Mouse (Mus musculus) heart, embryonic 14.5 days (tissue): ENCODE measurements around the gene Castor2. TPM values are rescaled to one million over a fixed set of nuclear protein-coding genes. Genes with fewer than 3 reads are reported as not detected.

Experiments
- ATAC-seq: fragments of 200-750 bp; cut with Nextera tagmentation; 2 replicates; pipeline ENCODE4 v1.8.0; 2017; ENCODE audit warnings: low read depth, moderate TSS enrichment; ENCODE audit not compliant: insufficient number of reproducible peaks, insufficient read depth, low FRiP score
- H3K27ac ChIP-seq, 2 experiments: fragments of 200-500 bp in 1 of 2; fragments of 300-500 bp in 1 of 2; sonication (generic) in 1 of 2; replicated peaks in 1 of 2; 2 replicates each; pipeline ENCODE4 v1.5.1; 2012 to 2014; ENCODE audit warnings: low read depth in 2 of 2, low read length in 2 of 2, control low read depth in 1 of 2, mild to moderate bottlenecking in 1 of 2, mixed read lengths in 1 of 2; ENCODE audit not compliant: control insufficient read depth in 1 of 2, insufficient read depth in 1 of 2
- H3K27me3 ChIP-seq: fragments of 300-500 bp; sonication (generic); 2 replicates; pipeline ENCODE4 v1.6.1; 2014; ENCODE audit warnings: mild to moderate bottlenecking, low read length, control low read depth; ENCODE audit not compliant: control insufficient read depth, insufficient read depth
- H3K36me3 ChIP-seq: fragments of 300-500 bp; sonication (generic); 2 replicates; pipeline ENCODE4 v1.6.1; 2014; ENCODE audit warnings: mild to moderate bottlenecking, control low read depth, low read length, mixed read lengths; ENCODE audit not compliant: control insufficient read depth, insufficient read depth
- H3K4me1 ChIP-seq, 2 experiments: fragments of 200-500 bp in 1 of 2; fragments of 300-500 bp in 1 of 2; sonication (generic) in 1 of 2; 2 replicates each; pipeline ENCODE4 v1.6.1; 2012 to 2014; ENCODE audit warnings: low read length in 2 of 2, control low read depth in 1 of 2, mixed read lengths in 1 of 2; ENCODE audit not compliant: control insufficient read depth in 2 of 2, insufficient read depth in 2 of 2
- H3K4me2 ChIP-seq: fragments of 300-500 bp; sonication (generic); 2 replicates; pipeline ENCODE4 v1.6.1; 2014; ENCODE audit warnings: mild to moderate bottlenecking, low read length
- H3K4me3 ChIP-seq, 2 experiments: fragments of 200-500 bp in 1 of 2; fragments of 300-500 bp in 1 of 2; sonication (generic) in 1 of 2; 2 replicates each; pipeline ENCODE4 v1.5.1; 2012 to 2014; ENCODE audit warnings: low read length in 2 of 2, mild to moderate bottlenecking in 2 of 2, control low read depth in 1 of 2, low read depth in 1 of 2, moderate library complexity in 1 of 2; ENCODE audit not compliant: control insufficient read depth in 1 of 2, insufficient read depth in 1 of 2
- H3K9ac ChIP-seq: fragments of 300-500 bp; sonication (generic); 2 replicates; pipeline ENCODE4 v1.6.1; 2014; ENCODE audit warnings: mild to moderate bottlenecking, low read length
- H3K9me3 ChIP-seq: fragments of 300-500 bp; sonication (generic); 2 replicates; pipeline ENCODE4 v1.6.1; 2016; ENCODE audit warnings: low read length, control low read depth; ENCODE audit not compliant: control insufficient read depth
- WGBS: fragments of 180-500 bp; shearing (Covaris S2); extraction: QIAGEN DNeasy Blood & Tissue Kit; methylation state at CpG from one replicate; pipeline ENCODE4 v1.1.7; 2014; 5-methylcytosine and 5-hydroxymethylcytosine counted together
- polyA plus RNA-seq: library from polyadenylated mRNA; unstranded; fragments of >200 nt; fragmentation: Nextera tagmentation; extraction: Ambion mirVana; gene quantifications from 2 replicates; pipeline ENCODE4 v1.2.1, GENCODE M21; 2014

Castor2 gene
- polyA plus RNA-seq, result 6.2 and 7.7 TPM in 2 replicates

GRCm38 (mm10) chr5:134099496-134100211, at the start of gene Castor2:
Castor2 (plus strand) TSS chr5:134099711.
- peak; percentile 89 for ATAC-seq

DNA sequence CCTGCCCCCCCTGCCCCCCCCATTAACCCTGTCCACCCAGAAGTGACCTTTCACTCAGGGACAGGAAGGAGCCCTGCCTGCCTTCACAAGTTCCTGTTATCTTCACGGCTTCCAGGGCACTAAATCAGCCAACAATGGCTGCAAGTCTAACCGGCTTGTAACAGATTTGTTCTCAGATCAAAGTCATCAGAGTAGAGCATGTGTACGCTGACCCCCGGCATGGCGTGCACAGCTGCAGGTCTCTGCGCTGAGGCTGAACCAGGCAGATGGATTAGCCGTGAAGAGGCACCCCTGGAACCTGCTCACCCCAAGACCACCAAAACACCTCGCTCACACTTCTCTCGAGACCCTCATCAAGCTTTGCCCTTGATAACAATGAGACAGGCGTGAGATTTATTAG, 48.8 kb upstream of the Castor2 start:
- Histone ChIP-seq H3K9ac (no peak overlapping the region), H3K9me3 (0 out of 2 replicates have a peak, but pooled peaks cover 5% of the 10 kb centered on the region), H3K36me3 (no peaks in the 10 kb centered on the region), H3K4me2 (no peak overlapping the region), H3K27ac (no peak overlapping the region), H3K4me1 (peaks cover 0 to 6% of the 10 kb centered on the region in 2 experiments; a peak in 2 of 4 replicates), H3K4me3 (no peak overlapping the region), H3K27me3 (no peaks in the 10 kb centered on the region)
- ATAC-seq, result no peak
- 35% methylated on average over 10 of the region's 10 CpGs for WGBS

More at GRCm38 (mm10) chr5:134099496-134100211, at the start of gene Castor2:
- peak within 1 kb of the TSS; percentile 93 for H3K9ac ChIP-seq
- H3K36me3 ChIP-seq, result no peaks in the 10 kb centered on the region
- H3K4me3 ChIP-seq, result peak within 1 kb of the TSS; percentile 78 to 85
- WGBS, result under 1% methylated on average over 46 of the region's 58 CpGs
- H3K27ac ChIP-seq, result peak within 1 kb of the TSS; percentile 56 to 65
- peak within 1 kb of the TSS; percentile 93 for H3K4me2 ChIP-seq
- H3K9me3 ChIP-seq, result peaks cover 3% of the 10 kb centered on the region; the same call in 1 of the 2 replicates
- no peaks in the 10 kb centered on the region for H3K27me3 ChIP-seq
- H3K4me1 ChIP-seq, result peaks cover 2 to 26% of the 10 kb centered on the region in 2 experiments; a peak in 3 of 4 replicates

DNA sequence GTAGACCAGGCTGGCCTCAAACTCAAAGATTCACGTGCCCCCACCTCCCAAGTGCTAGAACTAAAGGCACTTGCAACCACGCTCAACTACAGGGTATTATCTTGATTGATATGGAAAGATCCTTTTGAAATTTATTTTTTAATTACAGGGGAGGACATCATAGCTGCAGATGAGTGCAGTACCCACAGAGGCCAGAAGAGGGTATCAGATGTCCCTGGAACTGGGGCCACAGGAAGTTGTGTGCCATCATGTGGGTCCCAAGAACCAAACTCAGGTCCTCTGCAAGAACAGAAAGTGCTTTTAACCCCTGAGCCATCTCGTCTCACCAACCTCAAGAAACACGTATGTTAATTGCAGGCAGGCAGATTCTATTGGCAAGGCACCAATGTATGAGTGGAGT, 46.9 kb upstream of the Castor2 start:
- Histone ChIP-seq H3K9me3 (no peaks in the 10 kb centered on the region), H3K27me3 (no peaks in the 10 kb centered on the region), H3K36me3 (no peaks in the 10 kb centered on the region), H3K4me1 (peaks cover 0 to 6% of the 10 kb centered on the region in 2 experiments; a peak in 2 of 4 replicates), H3K4me3 (no peak overlapping the region), H3K4me2 (no peak overlapping the region), H3K9ac (no peak overlapping the region), H3K27ac (no peak overlapping the region)
- no peak for ATAC-seq
- WGBS, result 82% methylated on average over 4 of the region's 4 CpGs

DNA sequence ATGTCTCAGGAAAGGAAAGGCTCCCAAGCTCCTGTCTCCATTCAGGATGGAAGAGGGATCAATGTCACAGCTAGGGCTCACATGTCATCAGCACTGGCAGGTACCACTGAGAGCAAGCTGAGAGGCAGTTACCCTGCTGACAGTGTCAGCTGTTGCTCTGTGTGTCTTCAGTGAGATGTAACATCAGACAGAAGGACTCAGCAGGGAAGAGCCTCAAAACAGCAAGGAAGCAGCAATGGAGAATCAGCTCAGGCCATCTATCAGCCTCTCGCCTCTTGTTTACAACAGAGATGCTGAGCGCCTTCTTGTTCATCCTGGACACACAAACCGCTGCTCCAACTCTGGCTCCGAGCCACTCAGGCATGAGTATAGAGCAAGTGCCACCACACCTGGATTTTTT, 45.0 kb upstream of the Castor2 start:
- Histone ChIP-seq H3K4me2 (no peak overlapping the region), H3K27ac (no peak overlapping the region), H3K4me3 (no peak overlapping the region), H3K27me3 (no peaks in the 10 kb centered on the region), H3K9ac (no peak overlapping the region), H3K36me3 (no peaks in the 10 kb centered on the region), H3K9me3 (no peaks in the 10 kb centered on the region), H3K4me1 (peaks cover 8 to 9% of the 10 kb centered on the region in 2 experiments; a peak in 3 of 4 replicates)
- WGBS, result 74% methylated on average over 4 of the region's 4 CpGs
- no peak for ATAC-seq

- H3K27me3 ChIP-seq, result peaks cover 11% of the 10 kb centered on the region; the same call in 1 of the 2 replicates
- no peak overlapping the region for H3K4me3 ChIP-seq
- H3K36me3 ChIP-seq, result no peaks in the 10 kb centered on the region
- H3K9me3 ChIP-seq, result no peaks in the 10 kb centered on the region
- H3K4me1 ChIP-seq, result peaks cover 6 to 8% of the 10 kb centered on the region in 2 experiments; a peak in 2 of 4 replicates
- H3K27ac ChIP-seq, result no peak overlapping the region
- WGBS, result 40% methylated on average over 13 of the region's 13 CpGs
- 0 out of 2 replicates have a peak overlapping the region, but pooled peaks have one; percentile 8 for H3K4me2 ChIP-seq
- H3K9ac ChIP-seq, result no peak overlapping the region
- no peak for ATAC-seq
These were observed 40.6 kb upstream of the Castor2 start for GRCm38 (mm10) chr5:134058793-134059352.

DNA sequence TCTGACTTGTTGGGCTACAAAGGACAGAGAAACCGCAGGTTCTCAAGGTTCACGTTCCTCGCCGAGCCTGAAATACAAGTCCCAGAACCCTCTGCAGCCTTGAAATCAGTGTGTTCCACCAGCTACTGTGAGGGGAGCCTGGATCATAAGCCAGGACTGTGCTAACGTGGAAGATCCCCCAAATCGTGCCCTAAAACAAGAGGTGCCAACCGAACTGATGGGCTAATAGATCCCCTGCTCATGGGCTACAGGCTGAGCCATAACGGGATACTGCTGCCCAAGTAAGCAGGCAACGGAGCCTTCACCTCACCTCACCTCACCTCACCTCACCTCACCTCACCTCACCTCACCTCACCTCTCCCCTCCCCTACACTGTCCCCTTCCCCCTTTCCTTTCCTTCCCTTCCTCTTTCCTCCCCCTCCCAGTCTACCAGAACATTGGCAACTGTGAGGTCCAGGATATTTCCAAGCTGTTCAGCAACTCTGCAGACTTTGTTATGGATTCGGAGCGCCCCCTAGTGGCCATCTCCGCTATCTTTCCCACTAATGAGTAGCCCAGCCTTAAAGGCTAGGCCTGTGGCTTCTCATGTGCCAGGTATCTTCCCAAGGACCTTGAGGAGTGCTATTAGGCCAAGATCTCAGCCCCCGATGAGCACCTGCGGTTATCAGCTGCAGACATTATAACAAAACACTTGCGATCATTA, 36.0 kb upstream of the Castor2 start:
- H3K27ac ChIP-seq, result no peak overlapping the region
- WGBS, result 38% methylated on average over 15 of the region's 15 CpGs
- ATAC-seq, result peak; percentile 32; the same call in 1 of the 2 replicates
- H3K9me3 ChIP-seq, result no peaks in the 10 kb centered on the region
- H3K27me3 ChIP-seq, result peaks cover 20% of the 10 kb centered on the region
- H3K4me3 ChIP-seq, result no peak overlapping the region
- no peak overlapping the region for H3K9ac ChIP-seq
- H3K4me2 ChIP-seq, result no peak overlapping the region
- H3K36me3 ChIP-seq, result no peaks in the 10 kb centered on the region
- H3K4me1 ChIP-seq, result peaks cover 5 to 6% of the 10 kb centered on the region in 2 experiments; a peak in 2 of 4 replicates

GRCm38 (mm10) chr5:134066261-134066660, 33.2 kb upstream of the Castor2 start:
- Histone ChIP-seq H3K4me3 (no peak overlapping the region), H3K4me2 (no peak overlapping the region), H3K27me3 (peaks cover 20% of the 10 kb centered on the region), H3K27ac (no peak overlapping the region), H3K9ac (no peak overlapping the region), H3K36me3 (no peaks in the 10 kb centered on the region), H3K9me3 (peaks cover 13% of the 10 kb centered on the region; the same call in 1 of the 2 replicates), H3K4me1 (no peaks in the 10 kb centered on the region; a peak in 1 of 4 replicates)
- 40% methylated on average over 3 of the region's 3 CpGs for WGBS
- ATAC-seq, result no peak
